Mouse (Mus musculus) B cell, adult 67 days (primary cell): ENCODE data around the gene Abcd3. TPM values are rescaled to one million over a fixed set of nuclear protein-coding genes. Genes with fewer than 3 reads are reported as not detected.

Source experiments
- total RNA-seq, 2 experiments: library from RNA; stranded (reverse); gene quantifications; 4 replicates each; pipeline ENCODE4 v1.2.4; 2023

Abcd3 gene
- 10 to 100 TPM; 13.1 to 14.2 TPM for total RNA-seq

GRCm38 (mm10) chr3:121814877-121815548 is at the start of gene Abcd3:
Abcd3 (minus strand) TSS chr3:121815302.

GRCm38 (mm10) chr3:121722971-121723844 is 91.9 kb downstream of the Abcd3 start, which contains the start of gene F3:
F3 (plus strand) TSS chr3:121723537.

Other genes starting within 250 kb of the Abcd3 start
- gene 4930432M17Rik, start 144.5 kb downstream of the Abcd3 start, total RNA-seq, result not detected
- not detected for gene F3, start 91.8 kb downstream of the Abcd3 start, total RNA-seq
- under 1 TPM; 0.24 to 0.32 TPM for gene Arhgap29, start 137.2 kb upstream of the Abcd3 start, total RNA-seq
- gene Abca4, start 229.1 kb upstream of the Abcd3 start, total RNA-seq, result not detected